Mouse (Mus musculus) mesoderm, embryonic 11.5 days (tissue): ENCODE results near the gene Igfbp3.
"Not testable (repeated sequence)": the region's sequence is repeated elsewhere in the genome, so short reads cannot be mapped to it uniquely, and the experiment has no call there.

Source experiments
- DNase-seq: peaks from one replicate; pipeline ENCODE4 v3.0.0-alpha.2; 2012; ENCODE audit warnings: low read depth, low spot score

The Igfbp3 gene

GRCm38 (mm10) chr11:7213501-7214341, at the start of gene Igfbp3:
Igfbp3 (minus strand) TSS chr11:7213923.
- DNase-seq: peak; percentile 73

DNA sequence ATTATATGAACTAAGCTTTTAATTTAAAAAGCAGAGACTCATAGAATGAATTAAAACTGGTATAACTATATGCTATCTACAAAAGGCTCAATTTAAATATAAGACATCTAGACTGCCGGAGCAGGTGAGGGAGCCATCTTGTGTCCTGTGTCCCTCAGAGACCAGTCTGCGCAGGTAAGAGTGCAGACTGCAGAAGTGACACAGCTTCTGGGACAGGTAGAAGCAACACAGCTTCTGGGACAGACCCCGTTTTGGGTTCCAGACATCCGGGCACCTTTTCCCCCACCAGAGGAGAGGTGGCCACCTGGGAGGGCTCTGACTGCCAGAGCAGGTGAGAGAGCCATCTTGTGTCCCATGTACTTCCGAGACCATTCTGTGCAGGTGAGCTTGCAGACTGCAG, 37.1 kb upstream of the Igfbp3 start:
- DNase-seq: no peak

DNA sequence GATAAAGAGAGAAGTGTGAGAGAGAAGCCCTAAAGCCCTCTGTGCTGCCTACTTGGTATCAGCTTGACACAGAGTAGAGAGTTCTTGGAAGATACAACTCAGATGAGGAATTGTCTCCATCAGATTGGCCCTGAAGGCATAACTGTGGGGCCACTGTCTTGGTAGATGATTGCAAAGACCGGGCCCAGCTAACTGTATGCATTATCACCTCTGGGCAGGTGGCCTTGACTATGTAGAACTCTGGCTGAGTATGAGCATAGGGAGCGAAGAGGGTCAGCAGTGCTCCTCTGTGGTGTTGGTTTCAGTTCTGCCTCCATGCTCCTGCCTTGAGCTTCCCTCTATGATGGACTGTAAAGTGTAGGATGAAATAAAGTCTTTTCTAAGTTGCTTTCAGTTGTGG, 36.7 kb upstream of the Igfbp3 start:
- no peak for DNase-seq

GRCm38 (mm10) chr11:7244782-7245181, 31.1 kb upstream of the Igfbp3 start:
- no peak for DNase-seq

DNA sequence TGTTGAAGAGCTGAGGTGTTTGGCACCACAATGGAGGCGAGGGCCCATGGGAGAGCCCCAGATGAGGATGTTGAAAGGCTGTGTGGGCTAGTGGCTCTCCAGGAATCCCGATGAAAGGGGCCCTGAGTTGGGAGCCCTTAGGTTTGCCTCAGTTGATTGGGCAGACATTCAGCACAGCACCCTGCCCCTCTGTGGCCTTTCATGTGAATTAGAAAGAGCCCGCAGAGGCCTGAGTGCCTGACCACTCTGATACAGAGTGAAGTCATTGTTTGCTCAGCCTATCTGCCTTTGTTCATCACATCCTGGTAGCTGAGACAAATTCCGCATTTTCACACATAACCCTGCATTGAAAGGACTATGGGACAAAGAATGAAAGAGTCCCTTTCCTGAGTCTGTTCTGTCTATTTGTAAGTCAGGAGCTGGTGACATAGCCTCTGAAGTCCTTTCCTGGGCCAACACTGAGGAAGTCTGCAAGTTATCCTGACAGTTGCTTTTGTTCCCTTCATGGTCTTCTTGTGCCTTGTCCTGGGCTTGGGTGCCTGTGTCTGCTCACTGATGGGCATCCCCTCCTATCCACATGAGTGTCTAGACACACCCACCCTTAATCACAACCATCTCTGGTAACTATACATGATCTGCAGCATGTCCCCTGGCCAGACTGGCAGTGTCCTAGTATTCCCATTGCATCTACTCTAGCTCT, 25.5 kb upstream of the Igfbp3 start:
- DNase-seq: no peak

DNA sequence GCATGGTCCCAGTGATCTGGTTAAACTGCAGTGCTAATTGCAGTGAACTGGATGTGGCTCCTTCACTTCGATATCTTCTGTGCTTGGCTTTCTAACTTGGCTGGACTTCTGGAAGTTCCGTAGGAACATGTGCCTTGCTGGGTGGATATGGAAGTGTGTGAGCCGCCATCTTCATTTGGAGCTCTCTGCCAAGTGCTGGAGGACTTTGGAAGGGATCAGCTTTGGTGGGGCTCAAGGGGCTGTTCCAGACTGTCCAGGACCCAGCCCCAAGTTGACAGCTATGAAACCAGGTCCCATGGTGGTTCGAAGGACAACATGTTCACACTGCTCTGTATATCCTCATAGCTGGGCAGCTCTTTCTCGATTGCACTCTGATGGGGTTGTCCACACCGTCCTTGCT, 24.8 kb upstream of the Igfbp3 start:
- DNase-seq: no peak

DNA sequence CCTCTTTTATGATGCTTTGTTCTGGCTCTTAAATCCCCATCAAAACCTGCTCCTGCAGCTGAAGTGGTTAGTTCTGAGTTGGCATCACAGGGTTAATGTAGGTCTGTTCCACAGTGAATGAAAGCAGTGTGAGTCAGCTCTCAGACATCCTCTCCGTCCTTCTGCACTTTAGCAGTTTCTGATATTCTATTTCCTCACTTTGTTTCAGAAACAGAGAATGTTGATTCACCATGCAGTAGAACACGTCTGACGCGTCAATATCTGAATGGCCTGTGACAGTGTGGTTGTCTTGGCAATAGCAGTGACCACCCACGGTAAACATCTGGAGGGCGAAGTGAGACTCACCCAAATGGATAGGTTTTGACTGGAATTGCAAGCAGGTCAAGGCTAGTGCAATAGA, 24.0 kb upstream of the Igfbp3 start:
- DNase-seq: no peak

GRCm38 (mm10) chr11:7236751-7237150, 23.0 kb upstream of the Igfbp3 start:
- no peak for DNase-seq

GRCm38 (mm10) chr11:7234981-7235609, 21.4 kb upstream of the Igfbp3 start:
- DNase-seq: no peak

- DNase-seq: no peak
Observed at GRCm38 (mm10) chr11:7234436-7234835, 20.7 kb upstream of the Igfbp3 start.

GRCm38 (mm10) chr11:7233333-7233732, 19.6 kb upstream of the Igfbp3 start:
- no peak for DNase-seq

DNA sequence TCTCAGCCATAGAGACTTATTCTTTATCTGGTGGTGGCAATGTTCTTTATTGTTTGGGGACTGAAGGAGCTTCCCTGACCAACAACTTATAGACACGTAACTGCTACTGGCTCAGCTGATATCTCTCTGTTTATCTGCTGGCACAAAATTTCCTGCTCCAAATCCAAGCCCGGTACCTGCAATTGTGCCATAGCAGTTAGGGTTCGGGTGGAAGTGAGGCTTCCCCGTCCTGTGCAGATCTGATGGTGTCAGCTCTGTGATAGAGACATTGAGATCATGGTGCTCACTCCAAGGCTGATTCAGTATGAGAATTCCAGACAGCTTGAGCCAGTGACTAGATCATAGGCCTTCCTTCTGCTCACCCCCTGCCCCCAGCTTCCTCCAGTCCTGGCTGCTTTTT, 18.2 kb upstream of the Igfbp3 start:
- DNase-seq: no peak

DNA sequence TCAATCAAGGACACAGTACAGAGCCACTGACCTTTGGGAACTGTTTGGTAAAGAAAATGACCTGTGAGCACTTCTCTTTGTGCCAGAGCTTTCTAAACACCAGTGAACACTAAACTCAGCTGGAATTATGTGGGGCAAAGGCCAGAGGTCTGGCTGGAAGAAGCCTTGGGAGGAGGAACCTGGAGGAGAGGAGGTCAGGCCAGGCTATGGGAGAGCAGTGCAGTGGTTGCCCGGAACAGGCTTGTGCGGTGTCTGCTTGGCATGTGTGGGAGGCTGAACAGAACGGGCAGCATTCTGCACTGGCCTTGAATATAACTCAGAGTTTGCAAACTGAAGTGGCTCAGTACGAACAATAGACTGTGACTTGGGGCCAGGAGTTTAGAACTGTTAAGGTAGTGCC, 16.3 kb upstream of the Igfbp3 start:
- no peak for DNase-seq

GRCm38 (mm10) chr11:7228107-7228506, 14.4 kb upstream of the Igfbp3 start:
- no peak for DNase-seq

DNA sequence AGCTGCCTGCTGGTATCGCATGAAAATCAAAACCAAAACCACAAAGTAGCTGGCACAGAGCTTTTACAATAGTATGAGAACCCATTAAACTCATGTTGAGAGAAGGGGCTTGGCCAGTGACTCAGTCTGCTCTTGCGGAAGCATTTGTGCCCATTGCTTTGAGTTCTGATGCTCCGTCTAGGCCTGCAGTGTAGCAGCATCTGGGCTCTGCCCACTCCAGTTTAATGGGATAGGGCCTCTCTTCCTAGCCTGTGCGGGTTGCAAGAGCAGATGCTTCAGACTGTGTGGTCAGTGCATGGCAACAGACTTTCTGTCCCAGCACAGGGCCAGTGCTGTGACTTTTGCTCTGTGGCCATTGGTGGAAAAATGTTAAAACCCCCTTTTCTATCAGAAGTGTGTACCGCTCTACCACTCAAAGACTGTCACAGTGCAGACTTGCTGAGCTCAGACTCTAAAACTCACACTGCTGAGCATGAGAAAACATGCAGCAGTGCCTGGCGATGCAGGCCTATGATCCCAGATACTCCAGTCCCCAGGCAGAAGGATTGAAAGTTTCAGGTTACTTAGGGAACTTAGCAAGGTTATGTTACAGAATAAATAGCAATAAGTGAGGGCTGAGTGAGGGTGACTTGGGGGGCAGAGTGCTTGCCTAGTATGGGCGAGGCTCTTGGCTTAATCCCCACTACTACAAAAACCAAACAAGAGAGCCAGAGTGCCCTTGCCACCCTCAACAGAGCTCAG, 13.3 kb upstream of the Igfbp3 start:
- no peak for DNase-seq

DNA sequence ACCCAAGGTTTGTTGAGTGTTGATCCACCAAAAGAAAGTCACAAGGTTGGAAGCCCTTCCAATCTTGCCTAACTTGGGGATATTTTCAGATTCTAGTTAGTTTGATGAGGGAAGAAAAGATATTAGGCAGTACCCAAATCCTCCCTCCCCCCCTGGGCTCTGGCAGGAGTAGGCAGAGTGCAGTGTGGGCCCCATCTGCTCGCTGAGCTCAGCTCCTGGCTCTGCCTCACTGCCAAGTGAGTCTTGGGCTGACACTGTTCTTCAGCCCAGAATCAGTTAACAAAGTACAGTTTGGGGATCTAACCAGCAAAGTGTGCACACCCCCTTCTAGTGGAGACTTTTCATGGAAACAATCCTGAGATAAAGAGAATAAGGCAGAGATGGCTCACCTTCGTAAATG, 12.5 kb upstream of the Igfbp3 start:
- DNase-seq: no peak

DNA sequence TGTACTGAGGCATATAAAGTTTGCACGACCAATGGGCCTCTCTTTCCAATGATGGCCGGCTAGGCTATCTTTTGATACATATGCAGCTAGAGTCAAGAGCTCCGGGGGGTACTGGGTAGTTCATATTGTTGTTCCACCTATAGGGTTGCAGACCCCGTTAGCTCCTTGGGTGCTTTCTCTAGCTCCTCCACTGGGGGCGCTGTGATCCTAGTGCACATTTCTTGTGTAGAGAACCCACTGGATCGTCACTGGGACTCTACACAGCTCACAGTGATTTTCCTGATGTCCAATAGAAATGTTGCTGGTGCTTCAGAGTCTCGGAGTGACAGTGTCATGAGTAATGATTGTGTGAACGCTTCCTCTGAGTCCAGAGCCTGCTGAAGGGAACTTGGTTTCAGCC, 8.1 kb upstream of the Igfbp3 start:
- DNase-seq: not testable (repeated sequence)

GRCm38 (mm10) chr11:7215703-7216102, 2.0 kb upstream of the Igfbp3 start:
- peak; percentile 75 for DNase-seq

DNA sequence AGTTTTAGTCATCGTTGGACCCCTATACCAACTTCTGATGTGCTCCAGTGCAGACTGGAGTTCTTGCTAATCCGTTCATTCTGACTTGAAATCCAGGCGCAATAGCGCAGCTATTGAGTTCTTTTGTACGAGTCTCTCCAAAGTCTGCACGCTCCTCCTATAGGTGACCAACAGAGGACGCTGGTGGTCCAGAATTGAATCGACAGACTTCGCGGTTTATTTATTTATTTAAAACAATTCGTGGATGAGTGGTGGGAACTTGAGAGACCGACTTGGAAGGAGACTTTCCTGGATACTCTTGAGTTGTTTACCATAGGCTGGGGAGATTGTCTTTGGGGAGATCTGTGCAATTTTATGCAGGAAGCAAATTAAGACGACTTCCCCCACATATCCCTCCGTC, 1.0 kb upstream of the Igfbp3 start:
- DNase-seq: peak; percentile 85

DNA sequence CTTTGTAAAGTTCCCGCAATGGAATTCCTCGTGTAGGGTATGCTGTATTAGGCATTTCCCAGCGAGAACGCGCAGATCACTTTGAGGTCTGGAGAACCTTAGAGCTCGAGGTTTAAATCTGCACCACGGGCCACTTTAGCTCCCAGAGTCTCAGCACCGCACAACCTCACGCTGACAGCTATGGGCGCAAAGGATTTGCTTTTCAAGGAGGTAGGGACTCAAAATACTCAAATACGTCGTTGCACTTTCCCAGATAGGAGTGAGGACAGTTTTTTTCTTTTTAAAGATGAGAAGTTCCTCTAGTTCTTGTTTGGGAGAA, 578 bp upstream of the Igfbp3 start:
- no peak for DNase-seq

GRCm38 (mm10) chr11:7213161-7213500, 592 bp downstream of the Igfbp3 start:
- DNase-seq: no peak

- peak; percentile 66 for DNase-seq
Observed at GRCm38 (mm10) chr11:7212126-7212798, 1.5 kb downstream of the Igfbp3 start.
